Mouse (Mus musculus) liver, postnatal 0 days (tissue): Measurements from ENCODE around the gene H2-Ab1.

ENCODE experiments used
- CTCF ChIP-seq: sonication (generic); IDR thresholded peaks from 2 replicates; pipeline ENCODE4 v1.5.1; 2016; ENCODE audit warnings: antibody characterized with exemption, low read depth
- EP300 ChIP-seq: IDR thresholded peaks from 2 replicates; pipeline ENCODE4 v1.6.1; 2016; ENCODE audit warnings: antibody characterized with exemption, low read depth, mild to moderate bottlenecking

- TF ChIP-seq CTCF (no peak), EP300 (no peak)
These were observed 54.7 kb downstream of the H2-Ab1 start for GRCm38 (mm10) chr17:34312185-34312584.
